Mouse (Mus musculus) embryonic facial prominence, embryonic 11.5 days (tissue): ENCODE measurements around the gene Pfas. TPM values are rescaled to one million over a fixed set of nuclear protein-coding genes. Genes with fewer than 3 reads are reported as not detected.
A peak's percentile ranks its signal among the peaks of the same experiment; 100 is the strongest.
"Not testable (repeated sequence)": the region's sequence is repeated elsewhere in the genome, so short reads cannot be mapped to it uniquely, and the experiment has no call there.

Experiments
- ATAC-seq: fragments of 200-750 bp; cut with Nextera tagmentation; replicated peaks from 2 replicates; pipeline ENCODE4 v1.8.0; 2017; ENCODE audit warnings: low read depth; ENCODE audit not compliant: insufficient number of reproducible peaks, low FRiP score, low TSS enrichment
- DNase-seq: peaks from one replicate; pipeline ENCODE4 v3.0.0-alpha.2; 2015; ENCODE audit warnings: low spot score
- H3K27ac ChIP-seq: fragments of 300-500 bp; sonication (generic); replicated peaks from 2 replicates; pipeline ENCODE4 v1.5.1; 2014; ENCODE audit warnings: mild to moderate bottlenecking, low read depth, low read length, control low read depth
- H3K27me3 ChIP-seq: fragments of 300-500 bp; sonication (generic); 2 replicates; pipeline ENCODE4 v1.6.1; 2014; ENCODE audit warnings: mild to moderate bottlenecking, low read length, moderate library complexity, mixed read lengths; ENCODE audit not compliant: control insufficient read depth, insufficient read depth
- H3K36me3 ChIP-seq: fragments of 300-500 bp; sonication (generic); replicated peaks from 2 replicates; pipeline ENCODE4 v1.6.1; 2014; ENCODE audit warnings: low read depth, mild to moderate bottlenecking, low read length, moderate library complexity, mixed read lengths; ENCODE audit not compliant: control insufficient read depth, insufficient read depth
- H3K4me1 ChIP-seq: fragments of 300-500 bp; sonication (generic); 2 replicates; pipeline ENCODE4 v1.6.1; 2014; ENCODE audit warnings: low read length, mixed read lengths; ENCODE audit not compliant: control insufficient read depth, insufficient read depth
- H3K4me2 ChIP-seq: fragments of 300-500 bp; sonication (generic); 2 replicates; pipeline ENCODE4 v1.6.1; 2014; ENCODE audit warnings: low read depth, mild to moderate bottlenecking, control low read depth, low read length, moderate library complexity
- H3K4me3 ChIP-seq: fragments of 300-500 bp; sonication (generic); 2 replicates; pipeline ENCODE4 v1.5.1; 2014; ENCODE audit warnings: low read depth, low read length, control low read depth
- H3K9ac ChIP-seq: fragments of 300-500 bp; sonication (generic); replicated peaks from 2 replicates; pipeline ENCODE4 v1.6.1; 2014; ENCODE audit warnings: mild to moderate bottlenecking, control low read depth, low read length
- H3K9me3 ChIP-seq: fragments of 300-500 bp; sonication (generic); replicated peaks from 2 replicates; pipeline ENCODE4 v1.6.1; 2016; ENCODE audit warnings: mild to moderate bottlenecking, low read length, inconsistent platforms, mixed read lengths; ENCODE audit not compliant: control insufficient read depth
- WGBS: fragments of 180-500 bp; shearing (Covaris S2); extraction: QIAGEN DNeasy Blood & Tissue Kit; methylation state at CpG from one replicate; pipeline ENCODE4 v1.1.7; 2014; 5-methylcytosine and 5-hydroxymethylcytosine counted together
- polyA plus RNA-seq: library from polyadenylated mRNA; unstranded; fragments of >200 nt; fragmentation: Nextera tagmentation; extraction: Ambion mirVana; gene quantifications from 2 replicates; pipeline ENCODE4 v1.2.1, GENCODE M21; 2014

Gene Pfas
- polyA plus RNA-seq, 1 experiment from 2014 or later: 34.8 TPM

- H3K9ac ChIP-seq: peak overlapping the region; percentile 43
- 28% methylated on average over 6 of the region's 6 CpGs for WGBS
These were observed 34.2 kb downstream of the Pfas start for GRCm38 (mm10) chr11:68974059-68974450.

GRCm38 (mm10) chr11:68973250-68974058 is 34.8 kb downstream of the Pfas start:
- WGBS: under 1% methylated on average over 37 of the region's 38 CpGs
- Histone ChIP-seq H3K4me3 (peak overlapping the region; percentile 42), H3K4me2 (peak overlapping the region; percentile 68), H3K9ac (peak overlapping the region; percentile 43)
- H3K27ac ChIP-seq, H3K9me3 ChIP-seq, H3K27me3 ChIP-seq, H3K4me1 ChIP-seq, H3K36me3 ChIP-seq: not testable (repeated sequence)
- DNase-seq (peak; percentile 95), ATAC-seq (peak; percentile 79)

More at GRCm38 (mm10) chr11:68974059-68974450, 34.2 kb downstream of the Pfas start:
- Histone ChIP-seq H3K27me3 (no peaks in the 10 kb centered on the region), H3K36me3 (no peaks in the 10 kb centered on the region), H3K9me3 (no peaks in the 10 kb centered on the region), H3K27ac (no peak overlapping the region), H3K4me2 (peak overlapping the region; percentile 68), H3K4me1 (no peaks in the 10 kb centered on the region), H3K4me3 (peak overlapping the region; percentile 42)
- ATAC-seq (no peak), DNase-seq (no peak)

- no peaks in the 10 kb centered on the region for H3K9me3 ChIP-seq
- H3K27ac ChIP-seq: no peak overlapping the region
- ATAC-seq: no peak
- H3K4me3 ChIP-seq: no peak overlapping the region
- no peaks in the 10 kb centered on the region for H3K27me3 ChIP-seq
- H3K9ac ChIP-seq: no peak overlapping the region
- WGBS: 82% methylated on average over 4 of the region's 4 CpGs
- no peak for DNase-seq
- H3K4me1 ChIP-seq: no peaks in the 10 kb centered on the region
- H3K4me2 ChIP-seq: no peak overlapping the region
- no peaks in the 10 kb centered on the region for H3K36me3 ChIP-seq
These were observed 38.0 kb downstream of the Pfas start for GRCm38 (mm10) chr11:68970232-68970631.

- no peak for DNase-seq
- Histone ChIP-seq H3K4me1 (no peaks in the 10 kb centered on the region), H3K27me3 (no peaks in the 10 kb centered on the region), H3K4me3 (no peak overlapping the region), H3K36me3 (no peaks in the 10 kb centered on the region), H3K27ac (no peak overlapping the region), H3K9ac (no peak overlapping the region), H3K4me2 (no peak overlapping the region), H3K9me3 (no peaks in the 10 kb centered on the region)
- WGBS: 84% methylated on average over 11 of the region's 11 CpGs
- no peak for ATAC-seq
These were observed 39.5 kb downstream of the Pfas start for GRCm38 (mm10) chr11:68968752-68969151.

- Histone ChIP-seq H3K9ac (peak within 1 kb of the TSS; percentile 63), H3K36me3 (no peaks in the 10 kb centered on the region), H3K27ac (no peak within 1 kb of the TSS), H3K4me3 (peak within 1 kb of the TSS; percentile 54), H3K9me3 (no peaks in the 10 kb centered on the region), H3K4me2 (peak within 1 kb of the TSS; percentile 93), H3K27me3 (no peaks in the 10 kb centered on the region), H3K4me1 (no peaks in the 10 kb centered on the region)
- peak; percentile 94 for DNase-seq
- peak; percentile 95 for ATAC-seq
- WGBS: under 1% methylated on average over 50 of the region's 50 CpGs
These were observed 40.6 kb downstream of the Pfas start, which contains the start of gene Slc25a35 for GRCm38 (mm10) chr11:68967337-68968282. Slc25a35 (plus strand) TSS chr11:68968131.

- 55% methylated on average over 1 of the region's 1 CpGs for WGBS
- Histone ChIP-seq H3K9me3 (no peaks in the 10 kb centered on the region), H3K4me2 (no peak overlapping the region), H3K9ac (no peak overlapping the region), H3K27me3 (no peaks in the 10 kb centered on the region), H3K36me3 (no peaks in the 10 kb centered on the region), H3K27ac (no peak overlapping the region), H3K4me1 (no peaks in the 10 kb centered on the region), H3K4me3 (no peak overlapping the region)
- DNase-seq (no peak), ATAC-seq (no peak)
These were observed 41.7 kb downstream of the Pfas start for GRCm38 (mm10) chr11:68966554-68966953.

GRCm38 (mm10) chr11:68965845-68966244 is 42.4 kb downstream of the Pfas start:
- Histone ChIP-seq H3K9ac (no peak overlapping the region), H3K9me3 (no peaks in the 10 kb centered on the region), H3K27me3 (no peaks in the 10 kb centered on the region), H3K4me2 (no peak overlapping the region), H3K36me3 (no peaks in the 10 kb centered on the region), H3K4me1 (no peaks in the 10 kb centered on the region), H3K27ac (no peak overlapping the region), H3K4me3 (no peak overlapping the region)
- WGBS: 35% methylated on average over 3 of the region's 3 CpGs
- ATAC-seq (no peak), DNase-seq (peak; percentile 74)

GRCm38 (mm10) chr11:68965050-68965449 is 43.2 kb downstream of the Pfas start:
- Histone ChIP-seq H3K36me3 (no peaks in the 10 kb centered on the region), H3K4me1 (no peaks in the 10 kb centered on the region), H3K27ac (no peak overlapping the region), H3K4me2 (no peak overlapping the region), H3K4me3 (no peak overlapping the region), H3K27me3 (no peaks in the 10 kb centered on the region), H3K9ac (no peak overlapping the region), H3K9me3 (no peaks in the 10 kb centered on the region)
- ATAC-seq: no peak
- DNase-seq: no peak
